Mouse (Mus musculus) ES-Bruce4 (cell line): ENCODE results near the gene Surf6. TPM values are rescaled to one million over a fixed set of nuclear protein-coding genes. Genes with fewer than 3 reads are reported as not detected.

Source experiments
- H3K27ac ChIP-seq: 2 replicates; pipeline ENCODE4 v1.5.1; 2012; ENCODE audit warnings: low read length, inconsistent platforms; ENCODE audit not compliant: insufficient read depth
- H3K27me3 ChIP-seq: 2 replicates; pipeline ENCODE4 v1.6.1; 2012; ENCODE audit warnings: mild to moderate bottlenecking, low read length, inconsistent platforms; ENCODE audit not compliant: control insufficient read depth, poor library complexity, insufficient read depth, severe bottlenecking
- H3K36me3 ChIP-seq: 2 replicates; pipeline ENCODE4 v1.6.1; 2012; ENCODE audit warnings: inconsistent platforms, mild to moderate bottlenecking, low read length, moderate library complexity; ENCODE audit not compliant: control insufficient read depth, poor library complexity, insufficient read depth, severe bottlenecking
- H3K4me1 ChIP-seq: one replicate; pipeline ENCODE4 v1.8.1; 2011; ENCODE audit warnings: low read length; ENCODE audit not compliant: control insufficient read depth, insufficient read depth
- H3K4me3 ChIP-seq: 2 replicates; pipeline ENCODE4 v1.5.1; 2011; ENCODE audit warnings: low read depth, mild to moderate bottlenecking, low read length
- H3K9ac ChIP-seq: 2 replicates; pipeline ENCODE4 v1.6.1; 2012; ENCODE audit warnings: low read depth, mild to moderate bottlenecking, inconsistent platforms; ENCODE audit not compliant: poor library complexity, severe bottlenecking
- H3K9me3 ChIP-seq: replicated peaks from 2 replicates; pipeline ENCODE4 v1.6.1; 2012; ENCODE audit warnings: mild to moderate bottlenecking, low read length, inconsistent platforms; ENCODE audit not compliant: control insufficient read depth, poor library complexity, insufficient read depth, severe bottlenecking
- CTCF ChIP-seq: IDR thresholded peaks from one replicate; pipeline ENCODE4 v1.8.1; 2011; ENCODE audit warnings: low read depth, low read length
- EP300 ChIP-seq: IDR thresholded peaks from 2 replicates; pipeline ENCODE4 v1.6.1; 2011; ENCODE audit warnings: low read depth, low read length; ENCODE audit not compliant: insufficient read depth
- POLR2A ChIP-seq: IDR thresholded peaks from one replicate; pipeline ENCODE4 v1.8.1; 2011; ENCODE audit warnings: low read length; ENCODE audit not compliant: insufficient read depth
- polyA plus RNA-seq: library from polyadenylated mRNA; stranded (reverse); fragments of >200 nt; gene quantifications from 2 replicates; pipeline ENCODE4 v1.2.4, GENCODE M21; 2011; ENCODE audit warnings: low read depth; ENCODE audit not compliant: missing spikeins, insufficient read depth, insufficient read length

Gene Surf6
- polyA plus RNA-seq, 1 experiment, result 48.5 TPM

DNA sequence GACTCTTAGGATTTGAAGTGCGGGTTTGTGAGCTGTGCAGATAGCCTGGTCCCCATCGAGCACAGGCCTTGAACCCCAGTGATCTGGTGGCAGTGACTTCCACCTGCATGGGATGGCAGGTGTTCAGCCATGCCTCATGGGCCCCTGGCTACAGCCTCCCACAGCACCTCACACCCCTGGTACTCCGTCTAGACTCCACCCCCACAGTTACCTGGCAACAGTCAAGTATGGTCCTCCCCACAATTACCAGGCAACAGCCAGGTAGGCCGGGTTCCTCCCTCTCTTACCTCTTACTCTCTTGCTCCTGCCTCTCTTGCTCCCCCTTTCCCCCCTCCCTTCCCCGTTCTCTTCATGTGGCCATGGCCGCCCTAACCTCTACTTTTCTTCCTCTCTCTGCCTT lies 32.0 kb downstream of the Surf6 start:
- Histone ChIP-seq H3K27me3 (no peaks in the 10 kb centered on the region), H3K4me1 (no peaks in the 10 kb centered on the region), H3K27ac (no peak overlapping the region), H3K9ac (no peak overlapping the region), H3K36me3 (no peaks in the 10 kb centered on the region), H3K4me3 (peak overlapping the region; percentile 51), H3K9me3 (no peaks in the 10 kb centered on the region)
- TF ChIP-seq POLR2A (no peak), EP300 (no peak), CTCF (no peak)

DNA sequence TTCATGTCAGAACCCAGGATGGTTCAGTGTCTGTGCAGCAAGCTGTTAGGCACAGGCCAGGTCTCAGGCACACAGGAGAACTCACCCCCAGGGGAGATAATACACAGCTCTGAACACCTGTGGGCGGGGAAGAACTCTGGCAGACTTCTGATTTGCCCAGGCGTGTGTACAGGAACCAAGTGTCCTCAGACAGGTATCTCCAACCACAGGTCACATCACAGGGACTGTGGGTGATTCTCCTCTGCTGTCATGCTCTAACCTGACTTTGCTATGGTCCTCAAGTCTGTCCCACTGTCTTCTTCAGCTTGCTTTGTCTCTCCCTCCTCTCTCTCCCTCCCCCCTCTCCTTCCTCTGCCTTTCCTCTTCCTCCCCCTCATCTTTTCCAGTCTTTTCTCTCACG lies 37.8 kb downstream of the Surf6 start, which contains the start of gene Abo:
Gene Abo (minus strand): TSS at position 101 of the 400 bp plus-strand sequence.
- no peak within 1 kb of the TSS for H3K9ac ChIP-seq
- H3K4me3 ChIP-seq, result no peak within 1 kb of the TSS
- no peak within 1 kb of the TSS for H3K27ac ChIP-seq
- TF ChIP-seq POLR2A (no peak), CTCF (no peak), EP300 (no peak)
- no peaks in the 10 kb centered on the region for H3K4me1 ChIP-seq
- H3K27me3 ChIP-seq, result no peaks in the 10 kb centered on the region
- H3K36me3 ChIP-seq, result no peaks in the 10 kb centered on the region
- no peaks in the 10 kb centered on the region for H3K9me3 ChIP-seq

DNA sequence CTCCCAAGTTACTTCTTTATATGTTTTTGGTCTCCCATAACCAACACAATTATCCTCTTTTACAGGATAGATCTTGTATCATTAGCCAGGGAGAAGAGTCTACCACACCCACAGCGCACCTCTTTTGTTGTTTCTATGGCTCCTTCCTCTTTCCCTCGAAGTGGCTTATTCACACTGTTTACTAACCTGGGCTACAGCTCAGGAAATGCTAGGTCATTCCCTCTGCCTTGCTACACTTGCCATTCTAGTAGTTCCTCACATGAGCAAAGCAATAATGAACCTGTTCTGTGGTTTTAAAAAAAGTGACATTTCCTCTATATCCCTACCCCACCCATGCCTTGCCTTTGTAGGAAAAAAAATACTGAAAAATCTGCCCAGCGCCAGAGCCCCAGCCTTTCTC lies 39.8 kb downstream of the Surf6 start:
- Histone ChIP-seq H3K4me3 (no peak overlapping the region), H3K36me3 (no peaks in the 10 kb centered on the region), H3K27me3 (no peaks in the 10 kb centered on the region), H3K4me1 (no peaks in the 10 kb centered on the region), H3K9ac (no peak overlapping the region), H3K27ac (no peak overlapping the region), H3K9me3 (no peaks in the 10 kb centered on the region)
- no peak for TF ChIP-seq EP300
- no peak for TF ChIP-seq CTCF
- no peak for TF ChIP-seq POLR2A

DNA sequence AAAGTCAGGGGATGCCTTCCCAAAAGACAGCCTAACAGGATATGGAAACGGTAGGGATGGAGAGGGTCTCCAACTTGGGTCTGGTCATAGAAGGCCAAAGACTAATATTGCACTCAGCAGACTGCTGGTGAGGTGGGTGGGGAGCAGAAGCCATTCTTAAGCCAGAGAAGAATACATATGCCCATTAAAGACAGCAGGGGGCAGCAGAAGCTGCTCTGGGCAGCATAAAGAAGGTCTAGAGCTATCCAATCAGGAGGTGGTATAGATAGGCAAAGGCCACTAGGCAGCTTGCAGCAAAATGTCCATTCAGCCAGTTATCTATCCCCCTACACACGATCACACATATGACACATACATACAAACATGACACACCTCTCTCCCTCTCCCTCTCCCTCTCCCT lies 55.0 kb downstream of the Surf6 start:
- Histone ChIP-seq H3K4me1 (no peaks in the 10 kb centered on the region), H3K27ac (no peak overlapping the region), H3K9ac (no peak overlapping the region), H3K36me3 (no peaks in the 10 kb centered on the region), H3K27me3 (no peaks in the 10 kb centered on the region), H3K4me3 (no peak overlapping the region), H3K9me3 (peaks cover 2% of the 10 kb centered on the region; the same call in 1 of the 2 replicates)
- TF ChIP-seq EP300, result no peak
- peak; percentile 44 for TF ChIP-seq CTCF
- no peak for TF ChIP-seq POLR2A

Other genes starting within 250 kb of the Surf6 start
- not detected in 2 replicates for gene Lcn4, start 231.6 kb downstream of the Surf6 start, polyA plus RNA-seq
- not detected in 2 replicates for gene Abo, start 37.9 kb downstream of the Surf6 start, polyA plus RNA-seq
- gene Med22, start 7.8 kb upstream of the Surf6 start, polyA plus RNA-seq, result 11.1 and 12.6 TPM in 2 replicates
- 717 and 722 TPM in 2 replicates for gene Rpl7a, start 7.9 kb upstream of the Surf6 start, polyA plus RNA-seq
- gene Surf2, start 13.5 kb upstream of the Surf6 start, polyA plus RNA-seq, result 47.7 and 62.5 TPM in 2 replicates
- gene Surf1, start 13.7 kb upstream of the Surf6 start, polyA plus RNA-seq, result 40.6 and 41.1 TPM in 2 replicates
- gene Surf4, start 31.0 kb upstream of the Surf6 start, polyA plus RNA-seq, result 109 and 122 TPM in 2 replicates
- gene Stkld1, start 31.2 kb upstream of the Surf6 start, polyA plus RNA-seq, result not detected in 2 replicates
- 58.6 and 62.4 TPM in 2 replicates for gene Rexo4, start 61.5 kb upstream of the Surf6 start, polyA plus RNA-seq
- gene Adamts13, start 70.5 kb upstream of the Surf6 start, polyA plus RNA-seq, result not detected in 2 replicates
- gene Cacfd1, start 107.0 kb upstream of the Surf6 start, polyA plus RNA-seq, result 17.5 and 17.8 TPM in 2 replicates
- gene Slc2a6, start 125.1 kb upstream of the Surf6 start, polyA plus RNA-seq, result 1.5 and 3.9 TPM in 2 replicates
- gene Mymk, start 169.3 kb upstream of the Surf6 start, polyA plus RNA-seq, result not detected in 2 replicates
- gene Adamtsl2, start 176.5 kb upstream of the Surf6 start, polyA plus RNA-seq, result not detected in 2 replicates
- 0.52 and 0.67 TPM in 2 replicates for gene Fam163b, start 239.6 kb upstream of the Surf6 start, polyA plus RNA-seq